9 mouse cellular contexts compared by ENCODE assay signal in the genomic region with DNA sequence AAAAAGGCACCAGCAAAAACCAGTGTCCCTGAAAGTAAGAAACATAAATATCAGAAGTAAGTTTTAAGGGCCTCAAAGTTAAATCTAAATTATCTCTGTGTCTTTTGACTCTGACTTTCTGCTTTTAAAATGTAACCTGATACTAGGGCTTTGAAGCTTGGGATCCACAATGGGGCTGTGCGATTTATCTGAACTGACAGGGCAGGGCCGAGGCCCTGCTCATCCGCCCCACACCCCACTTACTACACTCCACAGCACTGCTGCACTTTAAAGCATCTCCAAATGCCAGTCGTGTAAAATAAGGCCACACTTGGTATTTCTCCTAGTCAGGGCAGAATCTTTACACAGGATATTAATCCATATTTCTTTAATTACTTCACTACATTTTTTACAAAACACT.
A peak's percentile ranks its signal among the peaks of the same experiment; 100 is the strongest.
DNase-seq lines count a peak whose midpoint lies in the region; ATAC-seq and TF ChIP-seq lines count a peak whose summit lies in the region.
"Had no signal": no experiment of that assay in that cellular context is flagged by ENCODE, and none has a peak within 500 bp of the region (broad histone marks: within the 10 kb centered on the region; RNA-seq: fewer than 3 reads in every experiment).

No protein-coding gene starts in this region.

- in situ Hi-C loops in ES-E14 (cut with MboI; ENCODE audit: low sequenced_read_pairs in 2 of 2, unreplicated experiment in 2 of 2): no loop called here

- H3K4me1 ChIP-seq in hindbrain, embryonic 11.5 days (replicated peaks; ENCODE audit: control insufficient read depth, insufficient read depth, low read length): peaks cover 2% of the 10 kb centered on the region; the same call in 1 of the 2 replicates
- H3K4me1 ChIP-seq in hindbrain, embryonic 16.5 days (ENCODE audit: control insufficient read depth, insufficient read depth, low read depth, low read length): peaks cover 12% of the 10 kb centered on the region
- peaks cover 0 to 5% of the 10 kb centered on the region in 2 experiments; a peak in 1 of 4 replicates for H3K4me1 ChIP-seq in ES-E14 (ENCODE audit: control insufficient read depth in 2 of 2, insufficient read depth in 2 of 2, low read length in 2 of 2, poor library complexity in 1 of 2)
- H3K4me1 ChIP-seq: megakaryocyte, embryonic 14.5 days had no signal

- no peaks in the 10 kb centered on the region for H3K27me3 ChIP-seq in hindbrain, embryonic 11.5 days (ENCODE audit: control insufficient read depth, insufficient read depth, low read length)
- H3K27me3 ChIP-seq in hindbrain, embryonic 16.5 days (replicated peaks; ENCODE audit: control insufficient read depth, insufficient read depth, low read length): no peaks in the 10 kb centered on the region
- H3K27me3 ChIP-seq: megakaryocyte, embryonic 14.5 days had no signal

- no peak overlapping the region for H3K9ac ChIP-seq in hindbrain, embryonic 11.5 days (ENCODE audit: low read depth, low read length)
- H3K9ac ChIP-seq in hindbrain, embryonic 16.5 days (ENCODE audit: low read depth, low read length): no peak overlapping the region
- H3K9ac ChIP-seq in ES-E14 (ENCODE audit: insufficient read depth, low read depth, low read length, poor library complexity, severe bottlenecking): no peak overlapping the region

- no peaks in the 10 kb centered on the region for H3K36me3 ChIP-seq in hindbrain, embryonic 11.5 days (ENCODE audit: control insufficient read depth, insufficient read depth, low read length)
- H3K36me3 ChIP-seq in hindbrain, embryonic 16.5 days (ENCODE audit: control insufficient read depth, insufficient read depth, low read length): no peaks in the 10 kb centered on the region
- H3K36me3 ChIP-seq in ES-E14 (ENCODE audit: control insufficient read depth, insufficient read depth, low read length, poor library complexity, severe bottlenecking): no peaks in the 10 kb centered on the region

- H3K4me2 ChIP-seq in hindbrain, embryonic 11.5 days (replicated peaks; ENCODE audit: low read depth, low read length): no peak overlapping the region
- H3K4me2 ChIP-seq in hindbrain, embryonic 16.5 days (ENCODE audit: low read length): no peak overlapping the region

- WGBS in hindbrain, embryonic 11.5 days: 2% methylated on average over 4 of the region's 4 CpGs
- 13% methylated on average over 4 of the region's 4 CpGs for WGBS in hindbrain, embryonic 16.5 days

- DNase-seq in hindbrain, embryonic 11.5 days (ENCODE audit: low spot score): peak; percentile 29
- DNase-seq in ES-E14 (ENCODE audit: low read depth, low spot score) (peak; percentile 7), NIH3T3 (ENCODE audit: low read depth) (peak; percentile 32)
- peak; percentile 24 for DNase-seq in forelimb bud, embryonic 11.5 days (ENCODE audit: low read depth, low spot score)
- no peak for DNase-seq in thymus, postnatal 36 days
- DNase-seq: left cerebral cortex, postnatal 4 days had no signal

- no peaks in the 10 kb centered on the region for H3K9me3 ChIP-seq in hindbrain, embryonic 11.5 days (ENCODE audit: control insufficient read depth, low read length)
- H3K9me3 ChIP-seq in hindbrain, embryonic 16.5 days (ENCODE audit: control insufficient read depth, low read length): no peaks in the 10 kb centered on the region
- H3K9me3 ChIP-seq in ES-E14 (ENCODE audit: control insufficient read depth, insufficient read depth, low read depth, low read length): no peaks in the 10 kb centered on the region

- ATAC-seq in hindbrain, embryonic 11.5 days (ENCODE audit: low FRiP score): peak; percentile 66; the same call in 1 of the 2 replicates
- ATAC-seq in hindbrain, embryonic 16.5 days: no peak
- ATAC-seq in cerebellum, adult (ENCODE audit: insufficient number of reproducible peaks, low FRiP score, low TSS enrichment): no peak

- no peak overlapping the region for H3K4me3 ChIP-seq in hindbrain, embryonic 11.5 days (ENCODE audit: low read depth, low read length)
- no peak overlapping the region for H3K4me3 ChIP-seq in hindbrain, embryonic 16.5 days (ENCODE audit: low read length)
- peak overlapping the region in 1 of 2 experiments; percentile 27; a peak in 2 of 4 replicates for H3K4me3 ChIP-seq in ES-E14 (ENCODE audit: insufficient read depth in 1 of 2, low read depth in 1 of 2, low read length in 2 of 2, poor library complexity in 1 of 2, severe bottlenecking in 1 of 2)
- H3K4me3 ChIP-seq: megakaryocyte, embryonic 14.5 days had no signal

- H3K27ac ChIP-seq in hindbrain, embryonic 11.5 days (ENCODE audit: low read depth, low read length): 0 out of 2 replicates have a peak overlapping the region, but pooled peaks have one; percentile 20
- no peak overlapping the region for H3K27ac ChIP-seq in hindbrain, embryonic 16.5 days (ENCODE audit: low read depth, low read length)
- no peak overlapping the region for H3K27ac ChIP-seq in ES-E14 (ENCODE audit: insufficient read depth, low read depth, low read length, poor library complexity, severe bottlenecking)

TF ChIP-seq in ES-E14, 5 proteins besides CTCF, POLR2A, EP300 and RAD21:
- TF ChIP-seq ZNF384 (IDR thresholded peaks at IDR 0.05; ENCODE audit: low read depth, low read length) (no peak), MAFK (IDR thresholded peaks at IDR 0.05; ENCODE audit: insufficient read depth, low read depth, low read length) (no peak), HCFC1 (IDR thresholded peaks at IDR 0.05; ENCODE audit: borderline replicate concordance, insufficient read depth, low read length) (no peak), CHD2 (IDR thresholded peaks at IDR 0.05; ENCODE audit: low read depth, low read length) (no peak), ZC3H11A (IDR thresholded peaks at IDR 0.05; ENCODE audit: borderline replicate concordance, low read depth, low read length) (no peak)
TF ChIP-seq in ES-E14: peak in this region for 0.

Comparison
In these comparisons a context has a peak if more than half of its experiments do, and no peak if none do; other contexts are left out.
1. DNase-seq: peak in hindbrain, embryonic 11.5 days (single experiment), ES-E14 (single experiment), NIH3T3 (single experiment) and forelimb bud, embryonic 11.5 days (single experiment); none in thymus, postnatal 36 days (0 of 2).